Mouse (Mus musculus) midbrain, embryonic 14.5 days (tissue): ENCODE data around the gene Wdr89. TPM values are rescaled to one million over a fixed set of nuclear protein-coding genes. Genes with fewer than 3 reads are reported as not detected.
A peak's percentile ranks its signal among the peaks of the same experiment; 100 is the strongest.
"Not testable (repeated sequence)": the region's sequence is repeated elsewhere in the genome, so short reads cannot be mapped to it uniquely, and the experiment has no call there.

Experiments
- ATAC-seq: fragments of 200-750 bp; cut with Nextera tagmentation; 2 replicates; pipeline ENCODE4 v1.8.0; 2017; ENCODE audit warnings: moderate number of reproducible peaks, moderate library complexity; ENCODE audit not compliant: low FRiP score, low TSS enrichment
- DNase-seq: peaks from one replicate; pipeline ENCODE4 v3.0.0-alpha.2; 2015
- H3K27ac ChIP-seq: fragments of 300-500 bp; sonication (generic); replicated peaks from 2 replicates; pipeline ENCODE4 v1.5.1; 2014; ENCODE audit warnings: mild to moderate bottlenecking, low read depth, low read length, moderate library complexity
- H3K27me3 ChIP-seq: fragments of 300-500 bp; sonication (generic); 2 replicates; pipeline ENCODE4 v1.6.1; 2014; ENCODE audit warnings: low read length, control low read depth, mixed read lengths; ENCODE audit not compliant: control insufficient read depth, insufficient read depth
- H3K36me3 ChIP-seq: fragments of 300-500 bp; sonication (generic); 2 replicates; pipeline ENCODE4 v1.6.1; 2014; ENCODE audit warnings: low read length, control low read depth; ENCODE audit not compliant: control insufficient read depth, insufficient read depth
- H3K4me1 ChIP-seq: fragments of 300-500 bp; sonication (generic); 2 replicates; pipeline ENCODE4 v1.6.1; 2014; ENCODE audit warnings: mild to moderate bottlenecking, antibody characterized with exemption, low read length, control low read depth; ENCODE audit not compliant: control insufficient read depth, insufficient read depth
- H3K4me2 ChIP-seq: fragments of 300-500 bp; sonication (generic); 2 replicates; pipeline ENCODE4 v1.6.1; 2014; ENCODE audit warnings: mild to moderate bottlenecking, low read length, moderate library complexity
- H3K4me3 ChIP-seq: fragments of 300-500 bp; sonication (generic); replicated peaks from 2 replicates; pipeline ENCODE4 v1.5.1; 2014; ENCODE audit warnings: low read depth, low read length
- H3K9ac ChIP-seq: fragments of 300-500 bp; sonication (generic); replicated peaks from 2 replicates; pipeline ENCODE4 v1.6.1; 2014; ENCODE audit warnings: mild to moderate bottlenecking, low read length, moderate library complexity
- H3K9me3 ChIP-seq: fragments of 300-500 bp; sonication (generic); 2 replicates; pipeline ENCODE4 v1.6.1; 2016; ENCODE audit warnings: low read length, control low read depth, mixed read lengths; ENCODE audit not compliant: control insufficient read depth
- whole genome bisulfite sequencing: fragments of 180-500 bp; shearing (Covaris S2); extraction: QIAGEN DNeasy Blood & Tissue Kit; methylation state at CpG from one replicate; pipeline ENCODE4 v1.1.7; 2014; 5-methylcytosine and 5-hydroxymethylcytosine counted together
- polyA plus RNA-seq: library from polyadenylated mRNA; unstranded; fragments of >200 nt; fragmentation: Nextera tagmentation; extraction: Ambion mirVana; gene quantifications from 2 replicates; pipeline ENCODE4 v1.2.1, GENCODE M21; 2014

The Wdr89 gene
- polyA plus RNA-seq, 1 experiment from 2014 or later: 6.2 TPM

- WGBS: 45% methylated on average over 21 of the region's 21 CpGs
- peaks cover 4% of the 10 kb centered on the region; the same call in 1 of the 2 replicates for H3K4me1 ChIP-seq
- no peak for ATAC-seq
- DNase-seq: peak; percentile 31
- no peaks in the 10 kb centered on the region for H3K27me3 ChIP-seq
- peak overlapping the region; percentile 35 for H3K4me2 ChIP-seq
- H3K36me3 ChIP-seq: no peaks in the 10 kb centered on the region
- no peak overlapping the region; the same call in 1 of the 2 replicates for H3K4me3 ChIP-seq
- no peak overlapping the region for H3K27ac ChIP-seq
- no peak overlapping the region for H3K9ac ChIP-seq
- H3K9me3 ChIP-seq: no peaks in the 10 kb centered on the region
These were observed 32.1 kb upstream of the Wdr89 start for GRCm38 (mm10) chr12:75701173-75702083.

- Histone ChIP-seq H3K4me3 (no peak overlapping the region), H3K9ac (no peak overlapping the region), H3K4me1 (peaks cover 4% of the 10 kb centered on the region; the same call in 1 of the 2 replicates), H3K9me3 (no peaks in the 10 kb centered on the region), H3K27me3 (no peaks in the 10 kb centered on the region), H3K4me2 (no peak overlapping the region), H3K27ac (no peak overlapping the region), H3K36me3 (no peaks in the 10 kb centered on the region)
- WGBS: 92% methylated on average over 3 of the region's 3 CpGs
- DNase-seq: no peak
- ATAC-seq: no peak
These were observed 29.4 kb upstream of the Wdr89 start for GRCm38 (mm10) chr12:75698692-75699091.

GRCm38 (mm10) chr12:75695845-75696244, 26.5 kb upstream of the Wdr89 start:
- DNase-seq, ATAC-seq: not testable (repeated sequence)
- 97% methylated on average over 1 of the region's 1 CpGs for WGBS

GRCm38 (mm10) chr12:75689003-75689402, 19.7 kb upstream of the Wdr89 start:
- no peaks in the 10 kb centered on the region for H3K36me3 ChIP-seq
- no peak overlapping the region for H3K4me2 ChIP-seq
- H3K4me3 ChIP-seq: no peak overlapping the region
- no peak overlapping the region for H3K27ac ChIP-seq
- WGBS: 85% methylated on average over 2 of the region's 2 CpGs
- DNase-seq: no peak
- no peaks in the 10 kb centered on the region for H3K4me1 ChIP-seq
- ATAC-seq: no peak
- H3K27me3 ChIP-seq: no peaks in the 10 kb centered on the region
- no peaks in the 10 kb centered on the region for H3K9me3 ChIP-seq
- no peak overlapping the region for H3K9ac ChIP-seq

More at GRCm38 (mm10) chr12:75695845-75696244, 26.5 kb upstream of the Wdr89 start:
- not testable (repeated sequence) for H3K9ac ChIP-seq, H3K4me3 ChIP-seq, H3K27ac ChIP-seq, H3K27me3 ChIP-seq, H3K4me2 ChIP-seq, H3K4me1 ChIP-seq, H3K9me3 ChIP-seq, H3K36me3 ChIP-seq

GRCm38 (mm10) chr12:75687314-75687713, 18.0 kb upstream of the Wdr89 start:
- H3K4me2 ChIP-seq: no peak overlapping the region
- ATAC-seq: no peak
- 65% methylated on average over 4 of the region's 4 CpGs for WGBS
- H3K36me3 ChIP-seq: no peaks in the 10 kb centered on the region
- no peaks in the 10 kb centered on the region for H3K4me1 ChIP-seq
- H3K9ac ChIP-seq: no peak overlapping the region
- no peak for DNase-seq
- no peak overlapping the region for H3K4me3 ChIP-seq
- H3K27ac ChIP-seq: no peak overlapping the region
- H3K27me3 ChIP-seq: no peaks in the 10 kb centered on the region
- H3K9me3 ChIP-seq: no peaks in the 10 kb centered on the region

DNA sequence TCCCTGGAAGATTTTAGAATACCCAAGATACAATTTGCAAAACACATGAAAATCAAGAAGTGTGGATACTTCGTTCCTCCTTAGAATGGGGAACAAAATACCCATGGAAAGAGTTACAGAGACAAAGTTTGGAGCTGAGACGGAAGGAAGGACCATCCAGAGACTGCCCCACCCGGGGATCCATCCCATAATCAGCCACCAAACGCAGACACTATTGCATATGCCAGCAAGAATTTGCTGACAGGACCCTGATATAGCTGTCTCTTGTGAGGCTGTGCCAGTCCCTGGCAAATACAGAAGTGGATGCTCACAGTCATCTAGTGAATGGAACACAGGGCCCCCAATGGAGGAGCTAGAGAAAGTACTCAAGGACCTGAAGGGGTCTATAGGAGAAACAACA, 14.7 kb upstream of the Wdr89 start:
- 94% methylated on average over 4 of the region's 4 CpGs for WGBS
- H3K9me3 ChIP-seq, ATAC-seq, H3K4me3 ChIP-seq, H3K4me1 ChIP-seq, H3K27ac ChIP-seq, H3K27me3 ChIP-seq, H3K4me2 ChIP-seq, DNase-seq, H3K9ac ChIP-seq, H3K36me3 ChIP-seq: not testable (repeated sequence)

GRCm38 (mm10) chr12:75683598-75683997, 14.3 kb upstream of the Wdr89 start:
- DNase-seq (no peak), ATAC-seq (no peak)
- Histone ChIP-seq H3K4me3 (no peak overlapping the region), H3K27me3 (no peaks in the 10 kb centered on the region), H3K9ac (no peak overlapping the region), H3K9me3 (no peaks in the 10 kb centered on the region), H3K27ac (no peak overlapping the region), H3K36me3 (no peaks in the 10 kb centered on the region), H3K4me1 (no peaks in the 10 kb centered on the region), H3K4me2 (no peak overlapping the region)
- 94% methylated on average over 4 of the region's 4 CpGs for WGBS

- DNase-seq: no peak
- no peak for ATAC-seq
- WGBS: 85% methylated on average over 2 of the region's 2 CpGs
- no peak overlapping the region for H3K9ac ChIP-seq
- no peak overlapping the region for H3K4me2 ChIP-seq
- H3K9me3 ChIP-seq: no peaks in the 10 kb centered on the region
- no peak overlapping the region for H3K27ac ChIP-seq
- H3K4me3 ChIP-seq: no peak overlapping the region
- H3K36me3 ChIP-seq: no peaks in the 10 kb centered on the region
- no peaks in the 10 kb centered on the region for H3K27me3 ChIP-seq
- no peaks in the 10 kb centered on the region for H3K4me1 ChIP-seq
These were observed 13.5 kb upstream of the Wdr89 start for GRCm38 (mm10) chr12:75682842-75683241.

GRCm38 (mm10) chr12:75681101-75681500, 11.8 kb upstream of the Wdr89 start:
- 86% methylated on average over 4 of the region's 4 CpGs for WGBS
- Histone ChIP-seq H3K27ac (no peak overlapping the region), H3K27me3 (no peaks in the 10 kb centered on the region), H3K4me3 (no peak overlapping the region), H3K36me3 (no peaks in the 10 kb centered on the region), H3K4me1 (no peaks in the 10 kb centered on the region), H3K4me2 (no peak overlapping the region), H3K9ac (no peak overlapping the region), H3K9me3 (no peaks in the 10 kb centered on the region)
- no peak for DNase-seq
- no peak for ATAC-seq
